Mouse (Mus musculus) testis, adult 2 months (tissue): ENCODE measurements around the gene Mylk.

Experiments used
- CTCF ChIP-seq: fragments of 200-500 bp; IDR thresholded peaks from 2 replicates; pipeline ENCODE4 v1.5.1; 2012; ENCODE audit warnings: low read depth, mild to moderate bottlenecking, inconsistent platforms, low read length, moderate library complexity; ENCODE audit not compliant: control insufficient read depth, insufficient read depth, insufficient replicate concordance
- POLR2A ChIP-seq: fragments of 200-500 bp; IDR thresholded peaks from 2 replicates; pipeline ENCODE4 v1.6.1; 2012; ENCODE audit warnings: low read depth, mild to moderate bottlenecking, inconsistent platforms, low read length, moderate library complexity; ENCODE audit not compliant: control insufficient read depth

- TF ChIP-seq POLR2A (no peak), CTCF (no peak)
Measured at GRCm38 (mm10) chr16:34926531-34927435, 181.8 kb downstream of the Mylk start.
